Mouse (Mus musculus) neural tube, embryonic 11.5 days (tissue): ENCODE data around the gene Bola2. TPM values are rescaled to one million over a fixed set of nuclear protein-coding genes. Genes with fewer than 3 reads are reported as not detected.

Experiments
- ATAC-seq: fragments of 200-750 bp; cut with Nextera tagmentation; 2 replicates; pipeline ENCODE4 v1.8.0; 2017; ENCODE audit warnings: moderate number of reproducible peaks, mild to moderate bottlenecking, moderate TSS enrichment, moderate library complexity; ENCODE audit not compliant: insufficient read depth, low FRiP score, low TSS enrichment
- DNase-seq: peaks from one replicate; pipeline ENCODE4 v3.0.0-alpha.2; 2015; ENCODE audit warnings: low spot score
- H3K27ac ChIP-seq: fragments of 300-500 bp; sonication (generic); 2 replicates; pipeline ENCODE4 v1.5.1; 2014; ENCODE audit warnings: low read depth, mild to moderate bottlenecking, low read length
- H3K27me3 ChIP-seq: fragments of 300-500 bp; sonication (generic); 2 replicates; pipeline ENCODE4 v1.6.1; 2014; ENCODE audit warnings: mild to moderate bottlenecking, low read length, mixed read lengths; ENCODE audit not compliant: control insufficient read depth, insufficient read depth
- H3K36me3 ChIP-seq: fragments of 300-500 bp; sonication (generic); 2 replicates; pipeline ENCODE4 v1.6.1; 2014; ENCODE audit warnings: mild to moderate bottlenecking, low read length, moderate library complexity, mixed read lengths; ENCODE audit not compliant: control insufficient read depth, insufficient read depth
- H3K4me1 ChIP-seq: fragments of 300-500 bp; sonication (generic); 2 replicates; pipeline ENCODE4 v1.6.1; 2014; ENCODE audit warnings: low read length, mixed read lengths; ENCODE audit not compliant: control insufficient read depth, insufficient read depth
- H3K4me2 ChIP-seq: fragments of 300-500 bp; sonication (generic); 2 replicates; pipeline ENCODE4 v1.6.1; 2014; ENCODE audit warnings: low read depth, mild to moderate bottlenecking, moderate library complexity
- H3K4me3 ChIP-seq: fragments of 300-500 bp; sonication (generic); 2 replicates; pipeline ENCODE4 v1.5.1; 2014; ENCODE audit warnings: low read depth, low read length
- H3K9ac ChIP-seq: fragments of 300-500 bp; sonication (generic); 2 replicates; pipeline ENCODE4 v1.6.1; 2014; ENCODE audit warnings: mild to moderate bottlenecking, low read length
- H3K9me3 ChIP-seq: fragments of 300-500 bp; sonication (generic); 2 replicates; pipeline ENCODE4 v1.6.1; 2016; ENCODE audit warnings: low read length; ENCODE audit not compliant: control insufficient read depth
- WGBS: fragments of 180-500 bp; shearing (Covaris S2); extraction: QIAGEN DNeasy Blood & Tissue Kit; methylation state at CpG from one replicate; pipeline ENCODE4 v1.1.7; 2014; 5-methylcytosine and 5-hydroxymethylcytosine counted together
- polyA plus RNA-seq: library from polyadenylated mRNA; unstranded; fragments of >200 nt; fragmentation: Nextera tagmentation; extraction: Ambion mirVana; gene quantifications from 2 replicates; pipeline ENCODE4 v1.2.1, GENCODE M21; 2014

The Bola2 gene
- 159 and 165 TPM in 2 replicates for polyA plus RNA-seq

- under 1% methylated on average over 31 of the region's 31 CpGs for WGBS
- peak within 1 kb of the TSS; percentile 92 for H3K27ac ChIP-seq
- H3K4me1 ChIP-seq = peaks cover 7% of the 10 kb centered on the region
- H3K36me3 ChIP-seq = peaks cover 2% of the 10 kb centered on the region; the same call in 1 of the 2 replicates
- H3K27me3 ChIP-seq = no peaks in the 10 kb centered on the region
- no peak for DNase-seq
- peak within 1 kb of the TSS; percentile 83 for H3K4me3 ChIP-seq
- peak within 1 kb of the TSS; percentile 95 for H3K4me2 ChIP-seq
- no peaks in the 10 kb centered on the region for H3K9me3 ChIP-seq
- H3K9ac ChIP-seq = peak within 1 kb of the TSS; percentile 85
- peak; percentile 61 for ATAC-seq
Measured at GRCm38 (mm10) chr7:126695210-126695611, at the start of gene Bola2. Gene Bola2 (plus strand): TSS chr7:126695401.

- H3K36me3 ChIP-seq = no peaks in the 10 kb centered on the region
- no peaks in the 10 kb centered on the region for H3K27me3 ChIP-seq
Measured at GRCm38 (mm10) chr7:126645708-126646107, 49.5 kb upstream of the Bola2 start.

GRCm38 (mm10) chr7:126648486-126648885 is 46.7 kb upstream of the Bola2 start:
- Histone ChIP-seq H3K27ac (no peak overlapping the region), H3K9ac (no peak overlapping the region), H3K4me3 (no peak overlapping the region; the same call in 1 of the 2 replicates), H3K36me3 (no peaks in the 10 kb centered on the region), H3K4me1 (0 out of 2 replicates have a peak, but pooled peaks cover 3% of the 10 kb centered on the region), H3K9me3 (no peaks in the 10 kb centered on the region), H3K4me2 (peak overlapping the region; percentile 63), H3K27me3 (no peaks in the 10 kb centered on the region)
- ATAC-seq = no peak
- DNase-seq = no peak
- 80% methylated on average over 4 of the region's 4 CpGs for WGBS

More at GRCm38 (mm10) chr7:126645708-126646107, 49.5 kb upstream of the Bola2 start:
- Histone ChIP-seq H3K9ac (no peak overlapping the region), H3K4me3 (no peak overlapping the region), H3K4me1 (0 out of 2 replicates have a peak, but pooled peaks cover 3% of the 10 kb centered on the region), H3K4me2 (no peak overlapping the region), H3K27ac (no peak overlapping the region), H3K9me3 (no peaks in the 10 kb centered on the region)
- DNase-seq (no peak), ATAC-seq (no peak)
- WGBS = 63% methylated on average over 5 of the region's 5 CpGs

- WGBS = 1% methylated on average over 57 of the region's 57 CpGs
- Histone ChIP-seq H3K4me1 (0 out of 2 replicates have a peak, but pooled peaks cover 3% of the 10 kb centered on the region), H3K27me3 (no peaks in the 10 kb centered on the region), H3K9ac (peak within 1 kb of the TSS; percentile 78), H3K27ac (peak within 1 kb of the TSS; percentile 80), H3K4me2 (peak within 1 kb of the TSS; percentile 63), H3K36me3 (no peaks in the 10 kb centered on the region), H3K9me3 (no peaks in the 10 kb centered on the region), H3K4me3 (peak within 1 kb of the TSS; percentile 57)
- DNase-seq = peak; percentile 95
- ATAC-seq = peak; percentile 95
Measured at GRCm38 (mm10) chr7:126649231-126650051, 45.8 kb upstream of the Bola2 start, which contains the start of gene Sgf29. Gene Sgf29 (plus strand): TSS chr7:126649309.

GRCm38 (mm10) chr7:126650852-126651251 is 44.3 kb upstream of the Bola2 start:
- H3K9ac ChIP-seq = no peak overlapping the region
- WGBS = 92% methylated on average over 2 of the region's 2 CpGs
- no peaks in the 10 kb centered on the region for H3K36me3 ChIP-seq
- no peak overlapping the region for H3K4me2 ChIP-seq
- H3K4me1 ChIP-seq = 0 out of 2 replicates have a peak, but pooled peaks cover 3% of the 10 kb centered on the region
- H3K27ac ChIP-seq = no peak overlapping the region
- DNase-seq (no peak), ATAC-seq (no peak)
- no peak overlapping the region for H3K4me3 ChIP-seq
- no peaks in the 10 kb centered on the region for H3K9me3 ChIP-seq
- no peaks in the 10 kb centered on the region for H3K27me3 ChIP-seq

GRCm38 (mm10) chr7:126653991-126654390 is 41.2 kb upstream of the Bola2 start:
- H3K27me3 ChIP-seq = no peaks in the 10 kb centered on the region
- H3K9me3 ChIP-seq = no peaks in the 10 kb centered on the region
- no peak overlapping the region for H3K4me3 ChIP-seq
- ATAC-seq (no peak), DNase-seq (no peak)
- no peak overlapping the region for H3K4me2 ChIP-seq
- no peaks in the 10 kb centered on the region for H3K36me3 ChIP-seq
- WGBS = 90% methylated on average over 2 of the region's 2 CpGs
- no peak overlapping the region for H3K9ac ChIP-seq
- H3K4me1 ChIP-seq = 0 out of 2 replicates have a peak, but pooled peaks cover 3% of the 10 kb centered on the region
- no peak overlapping the region for H3K27ac ChIP-seq

- Histone ChIP-seq H3K27ac (no peak overlapping the region), H3K9me3 (no peaks in the 10 kb centered on the region), H3K27me3 (no peaks in the 10 kb centered on the region), H3K4me2 (no peak overlapping the region), H3K4me1 (no peaks in the 10 kb centered on the region), H3K4me3 (no peak overlapping the region), H3K36me3 (no peaks in the 10 kb centered on the region), H3K9ac (no peak overlapping the region)
- DNase-seq (no peak), ATAC-seq (no peak)
- WGBS = 95% methylated on average over 3 of the region's 3 CpGs
Measured at GRCm38 (mm10) chr7:126655695-126656094, 39.5 kb upstream of the Bola2 start.

- Histone ChIP-seq H3K4me3 (no peak overlapping the region), H3K9me3 (no peaks in the 10 kb centered on the region), H3K27me3 (no peaks in the 10 kb centered on the region), H3K4me1 (no peaks in the 10 kb centered on the region), H3K36me3 (no peaks in the 10 kb centered on the region), H3K4me2 (no peak overlapping the region), H3K27ac (no peak overlapping the region), H3K9ac (no peak overlapping the region)
- WGBS = 82% methylated on average over 1 of the region's 1 CpGs
- ATAC-seq (no peak), DNase-seq (no peak)
Measured at GRCm38 (mm10) chr7:126657522-126657921, 37.7 kb upstream of the Bola2 start.
